Mouse (Mus musculus): ENCODE results near the gene Pak6. TPM values are rescaled to one million over a fixed set of nuclear protein-coding genes. Genes with fewer than 3 reads are reported as not detected.
A peak's percentile ranks its signal among the peaks of the same experiment; 100 is the strongest.

Gene Pak6
- polyA plus RNA-seq (2015; fragmentation: Nextera tagmentation; extraction: Ambion mirVana) = 1.9 and 3.5 TPM in 2 replicates

DNA sequence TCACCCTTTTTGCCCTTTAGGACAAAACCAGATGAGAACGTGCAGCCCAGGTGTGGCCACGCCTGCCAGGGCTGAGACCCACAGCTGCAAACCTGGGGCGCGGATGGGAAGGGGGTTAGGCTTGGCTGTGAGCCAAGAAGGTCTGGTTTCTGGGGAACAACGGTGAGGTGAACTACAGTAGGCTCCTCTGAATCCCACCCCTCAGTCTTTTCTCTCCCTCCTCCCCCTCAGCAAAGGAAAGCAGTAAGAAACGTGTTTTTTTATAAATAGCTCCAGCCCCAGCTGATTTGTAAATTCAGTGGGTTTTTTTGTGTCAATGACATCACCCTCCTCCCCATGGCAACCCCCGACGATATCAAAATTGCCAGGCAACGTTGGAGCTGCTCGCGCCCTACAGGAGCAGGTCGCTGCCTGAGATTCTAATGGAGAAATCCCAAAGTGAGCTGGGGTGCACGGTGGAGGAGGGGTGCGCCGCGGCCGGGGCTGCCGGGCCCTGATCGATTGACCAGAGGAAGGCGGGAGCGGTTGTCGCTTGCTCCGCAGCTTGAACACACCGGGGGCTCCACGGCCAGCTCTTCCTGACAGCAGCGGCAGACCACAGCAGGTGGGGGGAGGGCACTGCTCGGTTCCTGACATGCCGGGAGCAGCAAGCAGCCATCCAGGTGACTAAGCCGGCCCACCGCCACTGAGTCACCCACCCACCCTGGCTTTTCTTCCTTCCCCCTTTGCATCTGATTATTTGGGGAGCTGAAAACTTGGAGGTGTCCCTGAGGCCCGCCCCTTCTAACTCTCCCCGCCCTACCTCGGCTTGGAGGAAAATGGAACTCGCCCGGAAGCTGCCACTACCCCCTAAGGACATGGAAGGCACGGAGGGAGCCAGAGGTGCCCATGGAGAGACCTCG lies at the start of gene Pak6:
Pak6 (plus strand) TSS at position 402 of the 902 bp plus-strand sequence.
- Histone ChIP-seq H3K9me3 (replicated peaks; ENCODE audit: low read length) (no peaks in the 10 kb centered on the region), H3K36me3 (ENCODE audit: insufficient read depth, low read length) (no peaks in the 10 kb centered on the region), H3K4me2 (ENCODE audit: low read length) (peak within 1 kb of the TSS; percentile 72), H3K4me3 (replicated peaks; ENCODE audit: low read depth, low read length) (peak within 1 kb of the TSS; percentile 36), H3K27ac (no peak within 1 kb of the TSS), H3K4me1 (replicated peaks; ENCODE audit: insufficient read depth, low read length) (0 out of 2 replicates have a peak, but pooled peaks cover 5% of the 10 kb centered on the region), H3K27me3 (ENCODE audit: insufficient read depth, low read length) (peaks cover 7% of the 10 kb centered on the region), H3K9ac (ENCODE audit: low read depth, low read length) (peak within 1 kb of the TSS; percentile 41; the same call in 1 of the 2 replicates)
- DNase-seq (ENCODE audit: low spot score) = no peak
- WGBS = 3% methylated on average over 37 of the region's 37 CpGs
- TF ChIP-seq CTCF (IDR thresholded peaks at IDR 0.05; ENCODE audit: low read depth) = no peak
- ATAC-seq (replicated peaks; ENCODE audit: low FRiP score, low read depth) = peak; percentile 23

GRCm38 (mm10) chr2:118618013-118618412 lies 45.1 kb upstream of the Pak6 start:
- Histone ChIP-seq H3K9me3 (replicated peaks; ENCODE audit: low read length) (no peaks in the 10 kb centered on the region), H3K4me3 (replicated peaks; ENCODE audit: low read depth, low read length) (no peak overlapping the region), H3K27me3 (ENCODE audit: insufficient read depth, low read length) (no peaks in the 10 kb centered on the region), H3K4me2 (ENCODE audit: low read length) (no peak overlapping the region), H3K4me1 (replicated peaks; ENCODE audit: insufficient read depth, low read length) (no peaks in the 10 kb centered on the region), H3K36me3 (ENCODE audit: insufficient read depth, low read length) (peaks cover 39% of the 10 kb centered on the region), H3K9ac (ENCODE audit: low read depth, low read length) (no peak overlapping the region), H3K27ac (no peak overlapping the region)
- WGBS = 88% methylated on average over 5 of the region's 5 CpGs
- DNase-seq (ENCODE audit: low spot score) (no peak), ATAC-seq (replicated peaks; ENCODE audit: low FRiP score, low read depth) (no peak)
- TF ChIP-seq CTCF (IDR thresholded peaks at IDR 0.05; ENCODE audit: low read depth) = no peak

GRCm38 (mm10) chr2:118620101-118620500 lies 43.0 kb upstream of the Pak6 start:
- no peaks in the 10 kb centered on the region for H3K27me3 ChIP-seq (ENCODE audit: insufficient read depth, low read length)
- DNase-seq (ENCODE audit: low spot score) (no peak), ATAC-seq (replicated peaks; ENCODE audit: low FRiP score, low read depth) (no peak)
- H3K9ac ChIP-seq (ENCODE audit: low read depth, low read length) = no peak overlapping the region
- H3K9me3 ChIP-seq (replicated peaks; ENCODE audit: low read length) = no peaks in the 10 kb centered on the region
- TF ChIP-seq CTCF (IDR thresholded peaks at IDR 0.05; ENCODE audit: low read depth) = no peak
- 82% methylated on average over 2 of the region's 2 CpGs for WGBS
- H3K27ac ChIP-seq = no peak overlapping the region
- H3K4me1 ChIP-seq (replicated peaks; ENCODE audit: insufficient read depth, low read length) = no peaks in the 10 kb centered on the region
- H3K4me3 ChIP-seq (replicated peaks; ENCODE audit: low read depth, low read length) = no peak overlapping the region
- H3K4me2 ChIP-seq (ENCODE audit: low read length) = no peak overlapping the region
- peaks cover 39% of the 10 kb centered on the region for H3K36me3 ChIP-seq (ENCODE audit: insufficient read depth, low read length)

- Histone ChIP-seq H3K27me3 (ENCODE audit: insufficient read depth, low read length) (no peaks in the 10 kb centered on the region), H3K9me3 (replicated peaks; ENCODE audit: low read length) (no peaks in the 10 kb centered on the region), H3K36me3 (ENCODE audit: insufficient read depth, low read length) (peaks cover 34% of the 10 kb centered on the region), H3K9ac (ENCODE audit: low read depth, low read length) (no peak overlapping the region), H3K27ac (no peak overlapping the region), H3K4me2 (ENCODE audit: low read length) (no peak overlapping the region), H3K4me3 (replicated peaks; ENCODE audit: low read depth, low read length) (no peak overlapping the region), H3K4me1 (replicated peaks; ENCODE audit: insufficient read depth, low read length) (no peaks in the 10 kb centered on the region)
- ATAC-seq (replicated peaks; ENCODE audit: low FRiP score, low read depth) = no peak
- no peak for TF ChIP-seq CTCF (IDR thresholded peaks at IDR 0.05; ENCODE audit: low read depth)
- no peak for DNase-seq (ENCODE audit: low spot score)
- 90% methylated on average over 8 of the region's 8 CpGs for WGBS
These were observed 42.5 kb upstream of the Pak6 start for GRCm38 (mm10) chr2:118620608-118621007.

DNA sequence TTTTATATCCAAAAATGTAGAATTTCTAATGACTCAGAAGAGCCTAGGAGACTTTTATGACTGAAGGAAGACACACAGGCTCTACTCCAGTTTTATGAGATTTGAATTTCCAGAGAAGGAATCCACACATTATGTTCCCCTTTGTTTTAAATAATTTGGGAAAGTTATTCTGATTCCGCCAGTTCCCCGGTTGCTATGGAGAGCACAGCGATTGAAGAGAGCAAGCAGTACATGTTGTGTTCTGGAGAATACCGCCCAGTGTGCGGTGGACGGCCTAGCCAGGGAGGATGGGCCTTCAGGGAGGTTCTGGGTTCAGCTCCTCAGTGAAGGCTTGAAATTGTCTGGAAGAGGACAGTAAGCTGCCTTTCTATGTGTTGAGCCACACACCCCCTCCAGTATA lies 33.8 kb upstream of the Pak6 start:
- H3K9ac ChIP-seq (ENCODE audit: low read depth, low read length) = no peak overlapping the region
- no peaks in the 10 kb centered on the region for H3K27me3 ChIP-seq (ENCODE audit: insufficient read depth, low read length)
- H3K4me2 ChIP-seq (ENCODE audit: low read length) = no peak overlapping the region
- 97% methylated on average over 6 of the region's 6 CpGs for WGBS
- H3K4me1 ChIP-seq (replicated peaks; ENCODE audit: insufficient read depth, low read length) = no peaks in the 10 kb centered on the region
- no peak overlapping the region for H3K27ac ChIP-seq
- no peak for TF ChIP-seq CTCF (IDR thresholded peaks at IDR 0.05; ENCODE audit: low read depth)
- no peaks in the 10 kb centered on the region for H3K9me3 ChIP-seq (replicated peaks; ENCODE audit: low read length)
- DNase-seq (ENCODE audit: low spot score) = no peak
- ATAC-seq (replicated peaks; ENCODE audit: low FRiP score, low read depth) = no peak
- H3K36me3 ChIP-seq (ENCODE audit: insufficient read depth, low read length) = peaks cover 45% of the 10 kb centered on the region
- H3K4me3 ChIP-seq (replicated peaks; ENCODE audit: low read depth, low read length) = no peak overlapping the region

- TF ChIP-seq CTCF (IDR thresholded peaks at IDR 0.05; ENCODE audit: low read depth) = no peak
- no peak for DNase-seq (ENCODE audit: low spot score)
These were observed 29.7 kb upstream of the Pak6 start for GRCm38 (mm10) chr2:118633441-118633840.

More at GRCm38 (mm10) chr2:118633441-118633840, 29.7 kb upstream of the Pak6 start:
- H3K36me3 ChIP-seq (ENCODE audit: insufficient read depth, low read length) = peaks cover 57% of the 10 kb centered on the region
- no peaks in the 10 kb centered on the region for H3K4me1 ChIP-seq (replicated peaks; ENCODE audit: insufficient read depth, low read length)
- H3K9ac ChIP-seq (ENCODE audit: low read depth, low read length) = no peak overlapping the region
- no peak overlapping the region for H3K4me2 ChIP-seq (ENCODE audit: low read length)
- no peaks in the 10 kb centered on the region for H3K27me3 ChIP-seq (ENCODE audit: insufficient read depth, low read length)
- H3K4me3 ChIP-seq (replicated peaks; ENCODE audit: low read depth, low read length) = no peak overlapping the region
- WGBS = 82% methylated on average over 5 of the region's 5 CpGs
- no peak for ATAC-seq (replicated peaks; ENCODE audit: low FRiP score, low read depth)
- no peaks in the 10 kb centered on the region for H3K9me3 ChIP-seq (replicated peaks; ENCODE audit: low read length)
- H3K27ac ChIP-seq = no peak overlapping the region

All from kidney, postnatal 0 days (tissue).